In genomic region chr11:87126281-87126823, GRCm38 (mm10) we compare ENCODE assay signal across 8 mouse cellular contexts. TPM values are rescaled to one million over a fixed set of nuclear protein-coding genes. Genes with fewer than 3 reads are reported as not detected.
DNase-seq lines count a peak whose midpoint lies in the region; ATAC-seq and TF ChIP-seq lines count a peak whose summit lies in the region.

No protein-coding gene starts in this region.

- peak overlapping the region; percentile 97 for H3K27ac ChIP-seq in forebrain, embryonic 12.5 days
- peak overlapping the region; percentile 77 for H3K27ac ChIP-seq in liver, embryonic 12.5 days

- no peak; the same call in 1 of the 2 replicates for ATAC-seq in forebrain, embryonic 12.5 days (ENCODE audit: low FRiP score)
- ATAC-seq in liver, embryonic 12.5 days: no peak

- WGBS in forebrain, embryonic 12.5 days: 1% methylated on average over 12 of the region's 12 CpGs
- 4% methylated on average over 12 of the region's 12 CpGs for whole genome bisulfite sequencing in liver, embryonic 12.5 days (ENCODE audit: insufficient replicate concordance)

- TF ChIP-seq CTCF in C2C12 (IDR thresholded peaks at IDR 0.05; ENCODE audit: control insufficient read depth, insufficient read depth, insufficient read length): no peak

- H3K4me1 ChIP-seq in forebrain, embryonic 12.5 days: peaks cover 19% of the 10 kb centered on the region
- H3K4me1 ChIP-seq in liver, embryonic 12.5 days: peaks cover 31% of the 10 kb centered on the region

- H3K27me3 ChIP-seq in C2C12 (ENCODE audit: control insufficient read depth, insufficient read depth, insufficient read length): no peaks in the 10 kb centered on the region
- no peaks in the 10 kb centered on the region for H3K27me3 ChIP-seq in forebrain, embryonic 12.5 days
- H3K27me3 ChIP-seq in liver, embryonic 12.5 days (replicated peaks): no peaks in the 10 kb centered on the region

- peak overlapping the region; percentile 87 for H3K9ac ChIP-seq in forebrain, embryonic 12.5 days
- peak overlapping the region; percentile 61 for H3K9ac ChIP-seq in liver, embryonic 12.5 days

- H3K4me3 ChIP-seq in C2C12 (ENCODE audit: insufficient read depth, poor library complexity, severe bottlenecking): peak overlapping the region; percentile 95
- H3K4me3 ChIP-seq in forebrain, embryonic 12.5 days (replicated peaks): peak overlapping the region; percentile 95
- peak overlapping the region; percentile 97 for H3K4me3 ChIP-seq in liver, embryonic 12.5 days

- H3K79me2 ChIP-seq in C2C12 (ENCODE audit: control insufficient read depth, insufficient read depth): peaks cover 30% of the 10 kb centered on the region

- peak overlapping the region; percentile 65 for H3K4me2 ChIP-seq in forebrain, embryonic 12.5 days
- peak overlapping the region; percentile 87 for H3K4me2 ChIP-seq in liver, embryonic 12.5 days

- H3K9me3 ChIP-seq in forebrain, embryonic 12.5 days: no peaks in the 10 kb centered on the region
- H3K9me3 ChIP-seq in liver, embryonic 12.5 days (replicated peaks): no peaks in the 10 kb centered on the region

- peaks cover 60% of the 10 kb centered on the region for H3K36me3 ChIP-seq in C2C12 (ENCODE audit: control insufficient read depth, insufficient read depth)
- peaks cover 39% of the 10 kb centered on the region for H3K36me3 ChIP-seq in forebrain, embryonic 12.5 days (replicated peaks)
- H3K36me3 ChIP-seq in liver, embryonic 12.5 days: peaks cover 52% of the 10 kb centered on the region

- H3K79me3 ChIP-seq in C2C12 (ENCODE audit: low read depth): peaks cover 14% of the 10 kb centered on the region

- H3ac ChIP-seq in C2C12 (ENCODE audit: control insufficient read depth, insufficient read length, low read depth): no peak overlapping the region

- DNase-seq in embryo, embryonic 10 days (ENCODE audit: low spot score): peak; percentile 31
- DNase-seq in embryo, embryonic 10.5 days (ENCODE audit: low spot score): no peak
- no peak for DNase-seq in urinary bladder, postnatal 25 days (ENCODE audit: low spot score)
- DNase-seq in right cerebral cortex, adult 18-20 months: no peak
- DNase-seq in testis, postnatal 14 days (ENCODE audit: low spot score): no peak

TF ChIP-seq in C2C12, 6 proteins besides CTCF, POLR2A, EP300 and RAD21:
- no peak for TF ChIP-seq MYOD1 (IDR thresholded peaks at IDR 0.05; ENCODE audit: control insufficient read depth, insufficient read length, low read depth)
- TF ChIP-seq MYOG (IDR thresholded peaks at IDR 0.05; ENCODE audit: control insufficient read depth, extremely low read depth, insufficient read length): no peak

RNA-seq across cellular contexts. Expression of gene Trim37, which starts 0.5 kb away (rescaled TPM):
- polyA plus RNA-seq in C2C12 (2012; fragmentation: generic; extraction: Trizol): 11.2 TPM
- polyA plus RNA-seq in forebrain, embryonic 12.5 days (2016; fragmentation: Nextera tagmentation; extraction: Ambion mirVana): 105 and 114 TPM in 2 replicates
- 35.8 and 37.0 TPM in 2 replicates for polyA plus RNA-seq in liver, embryonic 12.5 days (2016; fragmentation: Nextera tagmentation; extraction: Ambion mirVana)

RNA-seq across cellular contexts. Expression of gene Ska2, which starts 17.3 kb away (rescaled TPM):
- polyA plus RNA-seq in C2C12 (2012; fragmentation: generic; extraction: Trizol): 15.1 TPM
- polyA plus RNA-seq in forebrain, embryonic 12.5 days (2016; fragmentation: Nextera tagmentation; extraction: Ambion mirVana): 114 and 127 TPM in 2 replicates
- 32.6 and 35.9 TPM in 2 replicates for polyA plus RNA-seq in liver, embryonic 12.5 days (2016; fragmentation: Nextera tagmentation; extraction: Ambion mirVana)

RNA-seq across cellular contexts. Expression of gene Prr11, which starts 17.8 kb away (rescaled TPM):
- 18.8 TPM for polyA plus RNA-seq in C2C12 (2012; fragmentation: generic; extraction: Trizol)
- 11.1 and 14.1 TPM in 2 replicates for polyA plus RNA-seq in forebrain, embryonic 12.5 days (2016; fragmentation: Nextera tagmentation; extraction: Ambion mirVana)
- 6.4 and 7.1 TPM in 2 replicates for polyA plus RNA-seq in liver, embryonic 12.5 days (2016; fragmentation: Nextera tagmentation; extraction: Ambion mirVana)

RNA-seq across cellular contexts. Expression of gene Smg8, which starts 39.8 kb away (rescaled TPM):
- 14.4 TPM for polyA plus RNA-seq in C2C12 (2012; fragmentation: generic; extraction: Trizol)
- polyA plus RNA-seq in forebrain, embryonic 12.5 days (2016; fragmentation: Nextera tagmentation; extraction: Ambion mirVana): 24.9 and 25.0 TPM in 2 replicates
- 12.9 and 14.8 TPM in 2 replicates for polyA plus RNA-seq in liver, embryonic 12.5 days (2016; fragmentation: Nextera tagmentation; extraction: Ambion mirVana)

RNA-seq across cellular contexts. Expression of gene Gdpd1, which starts 52.5 kb away (rescaled TPM):
- 7.7 TPM for polyA plus RNA-seq in C2C12 (2012; fragmentation: generic; extraction: Trizol)
- 117 and 121 TPM in 2 replicates for polyA plus RNA-seq in forebrain, embryonic 12.5 days (2016; fragmentation: Nextera tagmentation; extraction: Ambion mirVana)
- polyA plus RNA-seq in liver, embryonic 12.5 days (2016; fragmentation: Nextera tagmentation; extraction: Ambion mirVana): 6.2 and 6.8 TPM in 2 replicates
